Mouse (Mus musculus): Measurements from ENCODE around the gene Idua. TPM values are rescaled to one million over a fixed set of nuclear protein-coding genes. Genes with fewer than 3 reads are reported as not detected.

Idua gene
- total RNA-seq, 2 experiments from 2014 or later = 13.8 to 18.8 TPM

- intact Hi-C loops (cut with DNase I) = no loop called here
- DNase-seq (ENCODE audit: low spot score in 2 of 2) = no peak
Observed at GRCm38 (mm10) chr5:108651823-108652222, 8.3 kb upstream of the Idua start.

GRCm38 (mm10) chr5:108653341-108653740, 6.8 kb upstream of the Idua start:
- no peak for DNase-seq (ENCODE audit: low spot score in 2 of 2)
- intact Hi-C loops (cut with DNase I) = no loop called here

GRCm38 (mm10) chr5:108654444-108654990, 5.6 kb upstream of the Idua start:
- no peak for DNase-seq (ENCODE audit: low spot score in 2 of 2)
- intact Hi-C loops (cut with DNase I) = no loop called here

- intact Hi-C loops (cut with DNase I) = no loop called here
- no peak for DNase-seq (ENCODE audit: low spot score in 2 of 2)
Observed at GRCm38 (mm10) chr5:108655381-108655780, 4.8 kb upstream of the Idua start.

GRCm38 (mm10) chr5:108655891-108656650, 4.1 kb upstream of the Idua start:
- intact Hi-C loops (cut with DNase I) = no loop called here

GRCm38 (mm10) chr5:108657406-108657805, 2.7 kb upstream of the Idua start:
- DNase-seq (ENCODE audit: low spot score in 2 of 2) = no peak
- intact Hi-C loops (cut with DNase I) = no loop called here

More at GRCm38 (mm10) chr5:108655891-108656650, 4.1 kb upstream of the Idua start:
- no peak for DNase-seq (ENCODE audit: low spot score in 2 of 2)

GRCm38 (mm10) chr5:108658611-108659010, 1.5 kb upstream of the Idua start:
- intact Hi-C loops (cut with DNase I) = no loop called here
- DNase-seq (ENCODE audit: low spot score in 2 of 2) = no peak

- peak; percentile 89 for DNase-seq (ENCODE audit: low spot score in 2 of 2)
- intact Hi-C loops (cut with DNase I) = no loop called here
Observed at GRCm38 (mm10) chr5:108660632-108661268, 619 bp downstream of the Idua start.

- DNase-seq (ENCODE audit: low spot score in 2 of 2) = no peak
Observed at GRCm38 (mm10) chr5:108662772-108663171, 2.6 kb downstream of the Idua start.

GRCm38 (mm10) chr5:108665066-108665465, 4.9 kb downstream of the Idua start:
- intact Hi-C loops (cut with DNase I) = loop anchor here (5.0 kb wide), 1 partner anchor 238 kb away; no protein-coding TSS in a partner anchor
- no peak for DNase-seq (ENCODE audit: low spot score in 2 of 2)

More at GRCm38 (mm10) chr5:108662772-108663171, 2.6 kb downstream of the Idua start:
- intact Hi-C loops (cut with DNase I) = no loop called here

- intact Hi-C loops (cut with DNase I) = loop anchor here (5.0 kb wide), 1 partner anchor 240 kb away; no protein-coding TSS in a partner anchor
- DNase-seq (ENCODE audit: low spot score in 2 of 2) = no peak
Observed at GRCm38 (mm10) chr5:108667370-108667769, 7.2 kb downstream of the Idua start.

- intact Hi-C loops (cut with DNase I) = loop anchor here (2.0 to 5.0 kb wide), 2 partner anchors 58 to 241 kb away; no protein-coding TSS in a partner anchor
Observed at GRCm38 (mm10) chr5:108668387-108668932, 8.3 kb downstream of the Idua start.

GRCm38 (mm10) chr5:108668977-108669936, 9.1 kb downstream of the Idua start, which contains the start of gene Dgkq:
Dgkq (minus strand) TSS chr5:108669672.
- intact Hi-C loops (cut with DNase I) = loop anchor here (2.0 to 5.0 kb wide), 2 partner anchors 58 to 242 kb away; no protein-coding TSS in a partner anchor
- peak; percentile 91 to 92 for DNase-seq (ENCODE audit: low spot score in 2 of 2)

More at GRCm38 (mm10) chr5:108668387-108668932, 8.3 kb downstream of the Idua start:
- DNase-seq (ENCODE audit: low spot score in 2 of 2) = no peak

- intact Hi-C loops (cut with DNase I) = loop anchor here (2.0 to 5.0 kb wide), 2 partner anchors 57 to 243 kb away; no protein-coding TSS in a partner anchor
- DNase-seq (ENCODE audit: low spot score in 2 of 2) = no peak
Observed at GRCm38 (mm10) chr5:108669986-108670385, 9.9 kb downstream of the Idua start.

- intact Hi-C loops (cut with DNase I) = no loop called here
- DNase-seq (ENCODE audit: low spot score in 2 of 2) = no peak
Observed at GRCm38 (mm10) chr5:108670785-108671184, 10.7 kb downstream of the Idua start.

- intact Hi-C loops (cut with DNase I) = no loop called here
- no peak for DNase-seq (ENCODE audit: low spot score in 2 of 2)
Observed at GRCm38 (mm10) chr5:108671757-108672156, 11.6 kb downstream of the Idua start.

- no peak for DNase-seq (ENCODE audit: low spot score in 2 of 2)
- intact Hi-C loops (cut with DNase I) = no loop called here
Observed at GRCm38 (mm10) chr5:108674624-108675023, 14.5 kb downstream of the Idua start.

- intact Hi-C loops (cut with DNase I) = no loop called here
- DNase-seq (ENCODE audit: low spot score in 2 of 2) = no peak
Observed at GRCm38 (mm10) chr5:108675251-108675816, 15.2 kb downstream of the Idua start, which contains the start of gene Slc26a1. Slc26a1 (minus strand) TSS chr5:108675569.
